Mouse (Mus musculus) lung, adult 2 months (tissue): ENCODE results near the gene Rhob.

Experiments
- CTCF ChIP-seq: fragments of 200-500 bp; IDR thresholded peaks from 2 replicates; pipeline ENCODE4 v1.5.1; 2011; ENCODE audit warnings: mild to moderate bottlenecking, low read length, control low read depth; ENCODE audit not compliant: insufficient read depth
- POLR2A ChIP-seq: fragments of 200-500 bp; IDR thresholded peaks from 2 replicates; pipeline ENCODE4 v1.6.1; 2011; ENCODE audit warnings: low read depth, mild to moderate bottlenecking, control low read depth, low read length, borderline replicate concordance; ENCODE audit errors: extremely low read depth

GRCm38 (mm10) chr12:8499001-8499870 lies 573 bp downstream of the Rhob start:
- TF ChIP-seq POLR2A (peak; percentile 81; the same call in 1 of the 2 replicates), CTCF (no peak)
